Mouse (Mus musculus) olfactory bulb, adult 2 months (tissue): ENCODE data around the gene Syde1.

ENCODE experiments used
- CTCF ChIP-seq: fragments of 200-500 bp; IDR thresholded peaks from 2 replicates; pipeline ENCODE4 v1.5.1; 2012; ENCODE audit warnings: low read depth, mild to moderate bottlenecking, low read length, moderate library complexity; ENCODE audit not compliant: insufficient read depth
- POLR2A ChIP-seq: fragments of 200-500 bp; IDR thresholded peaks from 2 replicates; pipeline ENCODE4 v1.6.1; 2012; ENCODE audit warnings: mild to moderate bottlenecking, low read depth, low read length, moderate library complexity; ENCODE audit not compliant: insufficient read depth

DNA sequence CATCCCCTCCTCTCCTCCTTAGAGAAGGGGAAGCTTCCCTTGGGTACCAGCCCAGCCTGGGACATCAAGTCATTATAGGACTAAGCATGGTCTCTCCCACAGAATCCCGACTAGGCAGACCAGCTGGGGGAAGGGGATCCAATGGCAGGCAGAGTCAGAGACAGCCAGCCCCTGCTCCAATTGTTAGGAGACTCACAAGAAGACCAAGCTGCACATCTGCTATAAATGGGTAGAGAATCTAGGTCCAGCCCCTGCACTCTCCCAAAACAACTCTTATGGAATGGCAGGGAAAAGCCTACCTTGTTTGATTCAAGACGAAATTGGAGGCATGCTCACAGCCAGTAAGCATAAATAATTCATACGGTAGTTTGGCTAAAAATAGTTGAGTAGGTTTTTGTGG lies 18.5 kb downstream of the Syde1 start:
- no peak for TF ChIP-seq CTCF
- TF ChIP-seq POLR2A: no peak
